ENCODE assay signal across 8 mouse cellular contexts in genomic region chr9:28569041-28569522, GRCm38 (mm10).
DNase-seq lines count a peak whose midpoint lies in the region; ATAC-seq and TF ChIP-seq lines count a peak whose summit lies in the region.

No protein-coding gene starts in this region.

- H3K4me3 ChIP-seq in heart, embryonic 13.5 days, result no peak overlapping the region
- no peak overlapping the region for H3K4me3 ChIP-seq in limb, embryonic 14.5 days (replicated peaks; ENCODE audit: low read length)
- H3K4me3 ChIP-seq in limb, embryonic 10.5 days, result no peak overlapping the region
- no peak overlapping the region for H3K4me3 ChIP-seq in midbrain, embryonic 16.5 days (ENCODE audit: low read depth, low read length)

- H3K4me1 ChIP-seq in heart, embryonic 13.5 days, result peaks cover 23% of the 10 kb centered on the region
- H3K4me1 ChIP-seq in limb, embryonic 14.5 days (ENCODE audit: control insufficient read depth, insufficient read depth, low read length), result 0 out of 2 replicates have a peak, but pooled peaks cover 2% of the 10 kb centered on the region
- H3K4me1 ChIP-seq in limb, embryonic 10.5 days, result peaks cover 19% of the 10 kb centered on the region
- peaks cover 21% of the 10 kb centered on the region for H3K4me1 ChIP-seq in midbrain, embryonic 16.5 days (ENCODE audit: control insufficient read depth, insufficient read depth, low read length)

- ATAC-seq in heart, embryonic 13.5 days (ENCODE audit: extremely low read depth, insufficient number of reproducible peaks, low FRiP score, low TSS enrichment), result no peak
- peak; percentile 12; the same call in 1 of the 2 replicates for ATAC-seq in limb, embryonic 14.5 days (ENCODE audit: low FRiP score, low read depth)
- ATAC-seq in midbrain, embryonic 16.5 days, result peak; percentile 68

- H3K27ac ChIP-seq in heart, embryonic 13.5 days (replicated peaks), result peak overlapping the region; percentile 42; the same call in 1 of the 2 replicates
- H3K27ac ChIP-seq in limb, embryonic 14.5 days (replicated peaks; ENCODE audit: low read depth, low read length), result no peak overlapping the region
- no peak overlapping the region for H3K27ac ChIP-seq in limb, embryonic 10.5 days
- H3K27ac ChIP-seq in midbrain, embryonic 16.5 days (ENCODE audit: low read length), result peak overlapping the region; percentile 52

- 11% methylated on average over 8 of the region's 8 CpGs for WGBS in heart, embryonic 13.5 days
- WGBS in limb, embryonic 14.5 days, result 13% methylated on average over 8 of the region's 8 CpGs
- WGBS in limb, embryonic 10.5 days, result 21% methylated on average over 8 of the region's 8 CpGs
- WGBS in midbrain, embryonic 16.5 days, result 22% methylated on average over 8 of the region's 8 CpGs

- no peaks in the 10 kb centered on the region for H3K36me3 ChIP-seq in heart, embryonic 13.5 days
- no peaks in the 10 kb centered on the region for H3K36me3 ChIP-seq in limb, embryonic 14.5 days (ENCODE audit: control insufficient read depth, insufficient read depth, low read length)
- no peaks in the 10 kb centered on the region for H3K36me3 ChIP-seq in limb, embryonic 10.5 days
- no peaks in the 10 kb centered on the region for H3K36me3 ChIP-seq in midbrain, embryonic 16.5 days (ENCODE audit: control insufficient read depth, insufficient read depth, low read length)

- H3K9ac ChIP-seq in heart, embryonic 13.5 days, result no peak overlapping the region
- no peak overlapping the region for H3K9ac ChIP-seq in limb, embryonic 14.5 days (ENCODE audit: low read depth, low read length, severe bottlenecking)
- no peak overlapping the region for H3K9ac ChIP-seq in midbrain, embryonic 16.5 days (ENCODE audit: low read depth, low read length)

- peak overlapping the region; percentile 20 for H3K4me2 ChIP-seq in heart, embryonic 13.5 days
- H3K4me2 ChIP-seq in limb, embryonic 14.5 days (replicated peaks; ENCODE audit: low read depth, low read length, severe bottlenecking), result no peak overlapping the region
- no peak overlapping the region for H3K4me2 ChIP-seq in midbrain, embryonic 16.5 days (ENCODE audit: low read length)

- H3K9me3 ChIP-seq in heart, embryonic 13.5 days, result no peaks in the 10 kb centered on the region
- no peaks in the 10 kb centered on the region for H3K9me3 ChIP-seq in limb, embryonic 14.5 days (ENCODE audit: control insufficient read depth, low read length)
- no peaks in the 10 kb centered on the region for H3K9me3 ChIP-seq in limb, embryonic 10.5 days (replicated peaks)
- H3K9me3 ChIP-seq in midbrain, embryonic 16.5 days (replicated peaks; ENCODE audit: control insufficient read depth, low read length, poor library complexity, severe bottlenecking), result no peaks in the 10 kb centered on the region

- DNase-seq in heart, adult 9 months (ENCODE audit: low spot score in 2 of 2), result no peak
- peak; percentile 9 for DNase-seq in limb, embryonic 14.5 days (ENCODE audit: low spot score)
- DNase-seq in limb, embryonic 10.5 days (ENCODE audit: low spot score), result no peak
- peak; percentile 82 for DNase-seq in cerebellum, postnatal 36 days
- DNase-seq in lung, postnatal 25 days (ENCODE audit: low spot score), result no peak
- DNase-seq in spleen, postnatal 10 days (ENCODE audit: low spot score in 2 of 2), result no peak

- TF ChIP-seq POLR2A in limb, embryonic 14.5 days (IDR thresholded peaks at IDR 0.05; ENCODE audit: borderline replicate concordance, extremely low read depth, insufficient read depth, insufficient read length), result no peak

- no peaks in the 10 kb centered on the region for H3K27me3 ChIP-seq in heart, embryonic 13.5 days (replicated peaks)
- H3K27me3 ChIP-seq in limb, embryonic 14.5 days (ENCODE audit: control insufficient read depth, insufficient read depth, low read length), result no peaks in the 10 kb centered on the region
- no peaks in the 10 kb centered on the region for H3K27me3 ChIP-seq in limb, embryonic 10.5 days (ENCODE audit: low read depth, poor library complexity, severe bottlenecking)
- H3K27me3 ChIP-seq in midbrain, embryonic 16.5 days (ENCODE audit: control insufficient read depth, insufficient read depth, low read depth, low read length), result no peaks in the 10 kb centered on the region

Comparison
In these comparisons a context has a peak if more than half of its experiments do, and no peak if none do; other contexts are left out.
1. DNase-seq: peak in limb, embryonic 14.5 days (single experiment) and cerebellum, postnatal 36 days (2 of 2); none in heart, adult 9 months (0 of 2), limb, embryonic 10.5 days (single experiment), lung, postnatal 25 days (single experiment) and spleen, postnatal 10 days (0 of 2).
2. H3K27ac ChIP-seq: peak in heart, embryonic 13.5 days (single experiment) and midbrain, embryonic 16.5 days (single experiment); none in limb, embryonic 14.5 days (single experiment) and limb, embryonic 10.5 days (single experiment).